Mouse (Mus musculus): ENCODE measurements around the gene Nol7. TPM values are rescaled to one million over a fixed set of nuclear protein-coding genes. Genes with fewer than 3 reads are reported as not detected.

Nol7 gene
- polyA plus RNA-seq, 1 experiment from 2014 or later: 162 TPM

DNA sequence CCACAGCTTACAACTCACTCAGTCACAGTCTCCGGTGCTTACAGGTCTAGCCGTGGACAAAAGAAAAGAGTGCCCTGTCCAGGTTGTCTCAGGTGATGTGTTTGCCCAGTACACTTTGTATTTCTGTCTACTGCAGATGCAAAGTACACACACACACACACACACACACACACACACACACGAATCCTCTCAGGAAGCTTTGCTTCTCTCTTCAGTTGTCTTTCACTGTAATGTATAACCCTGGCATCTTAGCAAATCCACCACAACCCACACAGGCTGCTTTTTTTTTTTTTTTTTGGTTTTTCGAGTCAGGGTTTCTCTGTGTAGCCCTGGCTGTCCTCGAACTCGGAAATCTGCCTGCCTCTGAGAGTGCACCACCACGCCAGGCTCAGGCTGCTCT lies 56.2 kb downstream of the Nol7 start:
- H3K27me3 ChIP-seq: no peaks in the 10 kb centered on the region
- ATAC-seq (no peak), DNase-seq (ENCODE audit: low read depth, low spot score) (no peak)
- TF ChIP-seq CTCF (IDR thresholded peaks at IDR 0.05): no peak
- ChIA-PET CTCF (no interaction called here), POLR2A (interaction anchor here (0.7 to 0.9 kb wide), 2 partner anchors 25 to 53 kb away, joined by 3 read pairs; no protein-coding TSS in a partner anchor)
- in situ Hi-C loops (cut with MboI; ENCODE audit: low pct_unique_long_range_greater_than_20kb): no loop called here

Other genes with a start within 250 kb of the Nol7 start
- 18.0 TPM for gene Tbc1d7, start 226.9 kb upstream of the Nol7 start, polyA plus RNA-seq (2021)
- 1.3 TPM for gene Gfod1, start 94.2 kb upstream of the Nol7 start, polyA plus RNA-seq (2021)
- gene Sirt5, start 32.9 kb upstream of the Nol7 start, polyA plus RNA-seq (2021): 24.8 TPM
- 68.0 TPM for gene Ranbp9, start 82.9 kb downstream of the Nol7 start, polyA plus RNA-seq (2021)
- 13.4 TPM for gene Mcur1, start 161.8 kb downstream of the Nol7 start, polyA plus RNA-seq (2021)
- 2.3 TPM for gene Rnf182, start 217.3 kb downstream of the Nol7 start, polyA plus RNA-seq (2021)